Mouse (Mus musculus) brain, embryonic 14.5 days (tissue): ENCODE data around the gene Narfl. TPM values are rescaled to one million over a fixed set of nuclear protein-coding genes. Genes with fewer than 3 reads are reported as not detected.

Experiments
- DNase-seq: peaks from one replicate; pipeline ENCODE4 v3.0.0-alpha.2; 2011; ENCODE audit warnings: low read depth
- CTCF ChIP-seq: fragments of 200-500 bp; IDR thresholded peaks from 2 replicates; pipeline ENCODE4 v1.5.1; 2012; ENCODE audit warnings: inconsistent platforms, mild to moderate bottlenecking, moderate library complexity, borderline replicate concordance; ENCODE audit not compliant: insufficient read depth, insufficient read length; ENCODE audit errors: extremely low read depth
- POLR2A ChIP-seq: fragments of 200-500 bp; IDR thresholded peaks from 2 replicates; pipeline ENCODE4 v1.6.1; 2012; ENCODE audit warnings: mild to moderate bottlenecking, inconsistent platforms, borderline replicate concordance; ENCODE audit not compliant: poor library complexity, insufficient read depth, insufficient read length, severe bottlenecking; ENCODE audit errors: extremely low read depth
- polyA plus RNA-seq: library from polyadenylated mRNA; depleted of rRNA; stranded (reverse); fragments of >200 nt; gene quantifications from 2 replicates; pipeline ENCODE4 v1.2.3, GENCODE M21; 2012

The Narfl gene
- polyA plus RNA-seq, 1 experiment = 26.7 TPM

DNA sequence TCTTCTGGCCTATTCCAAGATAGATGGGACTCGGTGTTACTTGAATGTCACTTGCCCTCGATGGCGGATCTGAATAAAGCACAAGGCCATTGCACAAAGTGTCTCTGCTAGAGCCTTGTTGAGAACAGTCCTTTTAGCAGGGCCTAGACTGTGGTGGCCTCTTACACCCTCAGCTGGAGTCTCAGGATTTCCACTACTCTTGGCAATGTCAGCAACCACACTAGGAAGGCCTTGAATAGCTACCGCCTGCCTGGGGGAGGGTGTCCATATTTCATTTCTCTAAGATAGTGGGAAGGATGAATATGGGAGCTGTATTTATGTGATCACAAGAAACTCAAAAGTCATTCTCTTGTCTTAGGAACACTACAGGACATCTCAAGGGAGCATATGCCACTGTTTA lies 25.3 kb upstream of the Narfl start:
- no peak for DNase-seq
- TF ChIP-seq CTCF (no peak), POLR2A (no peak)

GRCm38 (mm10) chr17:25749314-25749713 lies 24.3 kb upstream of the Narfl start:
- TF ChIP-seq POLR2A (no peak), CTCF (no peak)

DNA sequence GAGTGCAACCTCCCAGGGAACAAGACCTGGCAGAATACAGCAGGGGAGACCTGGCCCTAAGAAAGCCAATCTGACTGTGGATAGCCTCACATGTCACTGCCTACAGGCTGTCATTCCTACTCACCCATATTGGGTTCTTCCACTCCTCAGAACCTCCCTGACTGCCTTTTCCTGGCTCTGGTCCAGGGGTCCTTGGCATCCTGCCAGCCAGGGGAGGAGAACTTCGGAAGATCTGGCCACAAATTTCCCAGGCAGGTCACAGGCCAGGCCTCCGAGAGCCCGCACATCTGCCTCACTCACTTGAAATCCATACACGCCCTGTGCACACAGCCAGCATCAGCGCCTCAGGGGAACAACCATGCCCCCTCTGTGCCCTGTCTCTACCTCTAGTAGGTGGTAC lies 22.1 kb upstream of the Narfl start:
- TF ChIP-seq POLR2A = no peak
- no peak for TF ChIP-seq CTCF
- peak; percentile 36 for DNase-seq

More at GRCm38 (mm10) chr17:25749314-25749713, 24.3 kb upstream of the Narfl start:
- DNase-seq = no peak

GRCm38 (mm10) chr17:25754241-25754640 lies 19.3 kb upstream of the Narfl start, which contains the start of gene Msln:
Gene Msln, minus strand, starts transcription at chr17:25754378.
- TF ChIP-seq POLR2A (no peak), CTCF (no peak)
- no peak for DNase-seq

DNA sequence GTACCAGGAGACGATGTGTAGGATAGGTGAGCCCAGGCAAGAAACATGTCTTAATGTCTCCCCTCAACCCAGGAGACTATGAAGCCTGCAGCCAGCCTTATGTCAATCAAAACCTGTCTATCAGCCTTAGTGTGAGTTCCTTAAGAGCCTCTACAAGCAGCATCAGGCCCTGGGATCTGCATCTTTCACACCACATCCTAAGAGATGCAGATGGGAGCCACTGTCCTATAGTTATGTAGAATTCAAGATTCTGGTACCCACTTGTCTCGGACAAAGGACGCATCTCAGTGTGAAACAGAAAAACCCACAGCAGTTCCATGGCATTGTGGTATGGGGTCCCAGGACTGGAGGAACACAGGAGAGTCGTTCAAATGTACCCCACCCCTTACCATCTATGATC lies 18.5 kb upstream of the Narfl start:
- TF ChIP-seq POLR2A = no peak
- no peak for TF ChIP-seq CTCF
- DNase-seq = no peak

DNA sequence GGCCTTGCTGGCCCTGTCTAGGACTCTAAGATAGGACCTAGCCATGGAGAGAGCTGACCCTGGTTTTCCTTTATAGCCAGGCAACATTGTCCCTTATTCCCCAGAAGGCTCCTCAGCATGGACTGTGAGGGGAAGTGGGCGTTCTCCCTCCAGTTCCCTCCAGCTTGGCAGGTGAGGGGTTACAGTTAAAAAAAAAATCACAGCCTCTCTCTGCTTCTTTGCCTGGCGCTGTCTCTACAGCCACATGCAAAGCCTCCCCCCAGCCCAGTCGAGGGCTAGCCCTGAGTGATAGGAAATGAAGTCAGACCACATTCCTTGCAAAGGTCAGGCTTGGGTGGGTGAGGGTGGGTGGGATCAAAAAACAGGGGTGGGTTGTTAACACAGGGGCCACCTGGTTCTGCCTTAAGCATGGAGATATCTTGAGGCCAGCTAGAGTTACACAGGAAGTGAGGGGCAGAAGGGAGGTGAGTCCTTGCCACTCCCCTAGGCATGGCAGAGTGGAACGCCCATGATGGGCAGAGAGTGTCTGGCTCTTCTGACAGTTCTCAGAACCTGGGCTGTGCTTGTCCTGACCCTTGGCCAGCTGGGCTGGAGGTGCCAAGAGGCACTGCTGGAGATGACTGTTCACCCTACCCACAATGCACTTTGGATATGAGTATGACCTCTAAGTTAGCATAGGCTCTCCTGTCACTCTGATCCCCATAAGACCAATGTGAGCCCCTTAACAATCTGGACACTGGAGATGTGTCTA lies 17.8 kb upstream of the Narfl start:
- TF ChIP-seq CTCF (no peak), POLR2A (no peak)
- DNase-seq = no peak

GRCm38 (mm10) chr17:25756378-25757242 lies 17.0 kb upstream of the Narfl start:
- no peak for DNase-seq
- TF ChIP-seq CTCF (no peak), POLR2A (no peak)

- TF ChIP-seq CTCF (no peak), POLR2A (no peak)
- no peak for DNase-seq
Measured at GRCm38 (mm10) chr17:25757691-25758090, 15.9 kb upstream of the Narfl start.

DNA sequence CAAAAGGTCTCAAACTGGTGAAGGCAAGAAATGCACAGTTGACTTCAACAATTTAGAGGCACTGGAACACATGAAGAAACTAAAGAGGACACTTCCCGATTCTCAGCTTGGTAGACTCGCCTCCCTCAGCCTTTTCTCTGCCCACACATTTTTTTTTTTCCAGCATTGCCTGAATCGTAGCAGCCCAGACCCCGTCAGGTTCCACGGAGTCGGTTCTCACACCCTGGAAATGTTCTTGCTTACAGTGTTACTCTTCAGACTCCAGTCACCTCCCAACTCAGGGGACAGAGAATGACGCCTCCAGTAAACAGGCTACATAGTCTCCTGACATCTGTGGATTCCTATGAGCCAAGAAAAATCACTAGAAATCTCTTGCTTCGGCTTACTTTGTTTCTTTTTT lies 13.4 kb upstream of the Narfl start:
- TF ChIP-seq CTCF = no peak
- TF ChIP-seq POLR2A = no peak
- no peak for DNase-seq

DNA sequence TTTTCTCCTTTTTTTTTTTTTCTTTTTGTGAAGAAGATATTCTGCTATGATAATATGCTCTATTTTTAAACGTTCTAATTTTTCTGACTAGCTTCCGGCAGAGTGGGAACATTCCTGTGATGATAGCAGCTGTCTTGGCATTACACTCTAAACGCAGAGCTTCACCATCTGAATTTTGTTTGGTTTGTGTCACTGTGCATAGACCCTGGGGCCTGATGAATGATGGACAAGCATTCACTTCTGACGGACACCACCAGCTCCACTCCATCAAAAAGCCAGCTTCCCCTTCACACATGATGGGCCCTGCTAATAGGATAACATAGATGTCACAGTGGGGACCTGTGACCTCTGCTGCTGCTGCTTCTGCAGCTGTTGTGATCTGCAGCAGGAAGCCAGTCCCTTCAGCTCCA lies 12.0 kb upstream of the Narfl start:
- TF ChIP-seq CTCF = no peak
- TF ChIP-seq POLR2A = no peak
- DNase-seq = no peak

DNA sequence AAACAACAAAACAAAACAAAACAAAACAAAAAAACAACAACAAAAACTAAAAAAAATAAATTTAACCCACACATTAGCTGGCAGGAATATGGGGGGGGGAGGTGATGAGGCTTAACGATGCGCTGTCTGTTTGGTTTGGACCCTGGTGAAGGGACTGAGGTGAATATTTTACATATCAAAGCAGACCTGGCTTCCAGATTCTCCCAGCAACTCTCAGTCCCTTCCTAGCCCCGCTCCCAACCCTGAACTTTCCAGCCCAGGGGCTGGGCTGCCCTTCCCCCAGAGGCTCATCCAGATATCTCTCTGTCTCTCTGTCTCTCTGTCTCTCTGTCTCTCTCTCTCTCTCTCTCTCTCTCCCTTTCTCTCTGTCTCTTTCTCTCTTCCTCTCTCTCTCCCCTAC lies 11.0 kb upstream of the Narfl start:
- TF ChIP-seq CTCF = no peak
- TF ChIP-seq POLR2A = no peak
- no peak for DNase-seq

DNA sequence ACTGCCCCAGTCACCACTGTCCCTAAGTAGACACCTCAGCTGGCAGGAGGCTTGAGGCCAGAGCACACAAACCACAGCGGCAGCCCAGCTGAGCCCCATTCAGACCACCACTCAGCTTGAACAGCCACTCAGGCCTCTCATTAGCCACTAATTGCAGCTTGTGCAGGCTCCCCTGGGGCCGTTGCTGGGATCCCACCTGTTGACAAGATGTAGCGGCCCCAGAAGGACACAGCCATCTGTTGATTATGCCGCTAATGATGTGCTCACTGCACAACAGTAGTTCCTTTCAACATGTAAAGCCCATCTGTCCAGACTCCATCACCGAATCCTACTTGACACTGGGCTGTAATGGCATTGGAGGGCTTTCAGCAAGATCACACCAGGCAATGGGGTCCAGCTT lies 7.7 kb upstream of the Narfl start:
- TF ChIP-seq CTCF (no peak), POLR2A (no peak)
- DNase-seq = peak; percentile 87

- TF ChIP-seq CTCF = no peak
- TF ChIP-seq POLR2A = no peak
- no peak for DNase-seq
Measured at GRCm38 (mm10) chr17:25769331-25769730, 4.2 kb upstream of the Narfl start.
